Mouse (Mus musculus) hindbrain, embryonic 11.5 days (tissue): ENCODE results near the gene Olfr972. TPM values are rescaled to one million over a fixed set of nuclear protein-coding genes. Genes with fewer than 3 reads are reported as not detected.
"Not testable (repeated sequence)": the region's sequence is repeated elsewhere in the genome, so short reads cannot be mapped to it uniquely, and the experiment has no call there.

ENCODE experiments used
- ATAC-seq: fragments of 200-750 bp; cut with Nextera tagmentation; 2 replicates; pipeline ENCODE4 v1.8.0; 2017; ENCODE audit warnings: mild to moderate bottlenecking, moderate TSS enrichment, moderate library complexity; ENCODE audit not compliant: low FRiP score
- DNase-seq: peaks from one replicate; pipeline ENCODE4 v3.0.0-alpha.2; 2015; ENCODE audit warnings: low spot score
- H3K27ac ChIP-seq: fragments of 300-500 bp; sonication (generic); 2 replicates; pipeline ENCODE4 v1.5.1; 2014; ENCODE audit warnings: mild to moderate bottlenecking, low read depth, low read length
- H3K27me3 ChIP-seq: fragments of 300-500 bp; sonication (generic); 2 replicates; pipeline ENCODE4 v1.6.1; 2014; ENCODE audit warnings: mild to moderate bottlenecking, low read length, moderate library complexity, mixed read lengths; ENCODE audit not compliant: control insufficient read depth, insufficient read depth
- H3K36me3 ChIP-seq: fragments of 300-500 bp; sonication (generic); 2 replicates; pipeline ENCODE4 v1.6.1; 2014; ENCODE audit warnings: mild to moderate bottlenecking, low read length, moderate library complexity, mixed read lengths; ENCODE audit not compliant: control insufficient read depth, insufficient read depth
- H3K4me1 ChIP-seq: fragments of 300-500 bp; sonication (generic); replicated peaks from 2 replicates; pipeline ENCODE4 v1.6.1; 2014; ENCODE audit warnings: low read length, mixed read lengths; ENCODE audit not compliant: control insufficient read depth, insufficient read depth
- H3K4me2 ChIP-seq: fragments of 300-500 bp; sonication (generic); replicated peaks from 2 replicates; pipeline ENCODE4 v1.6.1; 2014; ENCODE audit warnings: mild to moderate bottlenecking, low read depth, low read length
- H3K4me3 ChIP-seq: fragments of 300-500 bp; sonication (generic); 2 replicates; pipeline ENCODE4 v1.5.1; 2014; ENCODE audit warnings: low read depth, low read length
- H3K9ac ChIP-seq: fragments of 300-500 bp; sonication (generic); 2 replicates; pipeline ENCODE4 v1.6.1; 2014; ENCODE audit warnings: low read depth, low read length
- H3K9me3 ChIP-seq: fragments of 300-500 bp; sonication (generic); 2 replicates; pipeline ENCODE4 v1.6.1; 2016; ENCODE audit warnings: low read length; ENCODE audit not compliant: control insufficient read depth
- WGBS: fragments of 180-500 bp; shearing (Covaris S2); extraction: QIAGEN DNeasy Blood & Tissue Kit; methylation state at CpG from one replicate; pipeline ENCODE4 v1.1.7; 2014; 5-methylcytosine and 5-hydroxymethylcytosine counted together
- polyA plus RNA-seq: library from polyadenylated mRNA; unstranded; fragments of >200 nt; fragmentation: Nextera tagmentation; extraction: Ambion mirVana; gene quantifications from 2 replicates; pipeline ENCODE4 v1.2.1, GENCODE M21; 2014

Olfr972 gene
- not detected in 2 replicates for polyA plus RNA-seq

DNA sequence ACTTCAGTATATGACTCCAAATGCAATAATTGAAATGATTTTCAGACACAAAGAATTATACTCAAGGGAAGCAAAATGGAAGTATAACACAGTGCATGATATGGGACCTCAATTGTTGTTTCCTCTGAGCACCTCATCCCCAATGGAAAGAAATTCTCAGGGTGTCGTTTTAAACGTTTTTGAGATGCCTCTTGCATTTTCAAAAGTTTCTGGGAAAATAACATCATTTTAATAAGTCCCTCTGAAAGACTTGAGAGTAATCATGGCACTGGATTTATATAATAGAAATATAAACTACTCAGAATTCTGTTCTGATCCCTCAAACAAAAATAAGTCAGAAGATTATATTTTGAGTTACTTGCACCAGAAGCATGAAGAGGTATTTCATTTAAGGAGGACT is at the start of gene Olfr972:
Gene Olfr972 (plus strand): TSS at position 301 of the 400 bp plus-strand sequence.
- WGBS, result 74% methylated on average over 2 of the region's 2 CpGs
- DNase-seq (no peak), ATAC-seq (no peak)
- no peaks in the 10 kb centered on the region for H3K9me3 ChIP-seq
- no peaks in the 10 kb centered on the region for H3K27me3 ChIP-seq
- no peak within 1 kb of the TSS for H3K4me3 ChIP-seq
- H3K4me1 ChIP-seq, result no peaks in the 10 kb centered on the region
- no peak within 1 kb of the TSS for H3K27ac ChIP-seq
- H3K9ac ChIP-seq, result no peak within 1 kb of the TSS
- no peaks in the 10 kb centered on the region for H3K36me3 ChIP-seq
- H3K4me2 ChIP-seq, result no peak within 1 kb of the TSS

DNA sequence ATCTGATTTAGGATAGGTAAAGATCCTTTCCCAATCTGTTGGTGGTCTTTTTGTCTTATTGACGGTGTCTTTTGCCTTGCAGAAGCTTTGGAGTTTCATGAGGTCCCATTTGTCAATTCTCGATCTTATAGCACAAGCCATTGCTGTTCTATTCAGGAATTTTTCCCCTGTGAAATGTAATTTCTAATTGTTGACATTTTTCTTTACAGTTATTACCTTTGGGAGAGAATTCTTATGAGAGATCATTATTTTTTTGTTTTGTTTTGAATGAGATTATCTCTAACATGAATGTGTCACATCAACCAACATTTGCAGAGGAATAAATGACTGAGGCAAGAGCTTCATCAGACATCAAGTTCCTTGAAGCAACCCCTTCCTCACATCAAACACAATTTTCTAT is 29.6 kb upstream of the Olfr972 start, which contains the start of gene Olfr971:
Gene Olfr971 (plus strand): TSS at position 301 of the 400 bp plus-strand sequence.
- H3K4me1 ChIP-seq, H3K36me3 ChIP-seq, ATAC-seq, H3K9me3 ChIP-seq, H3K9ac ChIP-seq, H3K4me3 ChIP-seq, H3K27me3 ChIP-seq, H3K4me2 ChIP-seq, H3K27ac ChIP-seq, DNase-seq: not testable (repeated sequence)
- 95% methylated on average over 1 of the region's 2 CpGs for WGBS

DNA sequence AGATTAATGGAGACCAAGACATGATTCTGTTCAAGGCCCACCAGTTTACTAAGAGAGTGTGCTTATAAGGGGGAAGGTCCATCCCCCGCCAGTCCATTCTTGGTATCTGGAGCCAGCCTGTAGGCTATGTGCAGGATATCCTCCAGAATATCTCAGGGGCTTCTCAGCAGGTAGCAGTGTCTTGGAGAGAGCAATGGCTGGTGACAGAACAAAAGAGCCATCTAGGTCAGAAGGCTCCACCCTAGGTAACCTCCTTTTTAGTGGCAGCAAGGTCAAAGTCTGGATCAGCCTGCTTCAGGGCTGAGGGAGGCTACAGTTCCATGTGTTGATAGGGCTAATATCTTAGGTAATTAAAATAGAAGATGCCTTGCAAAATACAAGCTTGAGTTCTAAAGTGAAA is 5.8 kb downstream of the Olfr972 start:
- not testable (repeated sequence) for H3K27me3 ChIP-seq, ATAC-seq, H3K27ac ChIP-seq, H3K9ac ChIP-seq, DNase-seq, H3K9me3 ChIP-seq, H3K4me1 ChIP-seq, H3K4me2 ChIP-seq, H3K36me3 ChIP-seq, H3K4me3 ChIP-seq
- 88% methylated on average over 1 of the region's 1 CpGs for WGBS

DNA sequence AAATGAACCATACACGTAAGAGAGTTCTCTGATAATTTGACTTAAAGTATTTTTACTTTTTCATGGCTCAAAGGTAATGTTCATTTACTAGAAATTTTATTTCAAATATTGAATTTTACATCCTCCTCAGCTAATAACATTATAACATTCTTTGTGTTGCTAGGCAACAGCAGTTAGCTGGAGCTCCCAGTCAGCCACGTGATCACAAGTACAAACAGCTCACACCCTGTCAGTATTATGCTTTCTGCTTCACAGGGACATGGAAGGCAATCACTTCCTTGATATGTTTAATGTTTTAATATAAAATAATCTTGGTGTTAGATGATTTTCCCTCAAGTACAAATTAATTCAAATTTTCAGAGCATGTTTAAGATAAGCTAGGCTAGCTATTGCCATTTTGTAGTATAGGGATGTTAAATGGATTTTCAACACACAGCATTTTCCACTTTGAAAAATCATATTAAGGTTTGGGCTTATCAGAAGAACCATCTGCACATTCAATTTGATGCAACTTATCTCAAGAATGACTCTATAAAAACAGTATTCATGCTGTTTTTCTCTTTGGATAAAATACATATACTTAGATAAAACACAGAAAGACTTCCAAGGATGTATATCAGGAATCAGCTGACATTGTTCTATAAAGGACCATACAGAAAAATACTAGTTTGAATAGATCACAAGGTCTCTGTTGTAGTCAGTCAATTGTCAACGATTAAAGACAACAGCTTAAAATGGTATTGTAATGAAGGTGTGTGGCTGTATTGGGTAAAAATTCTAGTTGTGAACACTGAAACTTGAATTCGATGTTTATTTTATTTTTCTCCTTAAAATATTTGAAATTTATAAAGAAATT is 11.5 kb downstream of the Olfr972 start:
- not testable (repeated sequence) for H3K4me2 ChIP-seq, DNase-seq, H3K27me3 ChIP-seq, H3K4me3 ChIP-seq, ATAC-seq, H3K4me1 ChIP-seq, H3K9ac ChIP-seq, H3K9me3 ChIP-seq, H3K27ac ChIP-seq, H3K36me3 ChIP-seq
- no CpG with 5 or more reads among the region's 4 CpGs for WGBS

DNA sequence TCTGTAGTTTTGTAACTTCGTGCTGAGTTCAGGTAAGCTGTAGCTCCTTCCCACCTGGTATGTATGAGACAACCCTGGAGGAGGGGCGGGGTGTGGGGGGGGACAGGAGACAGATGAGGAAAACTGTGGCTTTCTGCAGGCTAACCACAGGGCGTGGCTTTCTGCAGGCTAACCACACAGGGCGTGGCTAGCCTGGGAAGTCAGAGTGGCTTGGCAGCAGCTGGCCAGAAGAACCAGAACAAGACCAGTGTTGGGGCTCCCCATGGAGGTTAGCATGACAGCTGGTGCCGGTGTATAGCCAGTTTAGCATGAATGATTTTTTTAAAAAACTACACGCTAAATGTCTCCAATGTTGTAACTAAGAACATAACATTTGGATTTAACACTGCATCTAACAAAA is 38.9 kb downstream of the Olfr972 start:
- ATAC-seq, result no peak
- no peak overlapping the region for H3K4me2 ChIP-seq
- H3K36me3 ChIP-seq, result no peaks in the 10 kb centered on the region
- no peaks in the 10 kb centered on the region for H3K9me3 ChIP-seq
- H3K4me1 ChIP-seq, result no peaks in the 10 kb centered on the region
- no peak for DNase-seq
- H3K27me3 ChIP-seq, result no peaks in the 10 kb centered on the region
- no peak overlapping the region for H3K27ac ChIP-seq
- H3K9ac ChIP-seq, result no peak overlapping the region
- WGBS, result 86% methylated on average over 6 of the region's 6 CpGs
- no peak overlapping the region for H3K4me3 ChIP-seq

DNA sequence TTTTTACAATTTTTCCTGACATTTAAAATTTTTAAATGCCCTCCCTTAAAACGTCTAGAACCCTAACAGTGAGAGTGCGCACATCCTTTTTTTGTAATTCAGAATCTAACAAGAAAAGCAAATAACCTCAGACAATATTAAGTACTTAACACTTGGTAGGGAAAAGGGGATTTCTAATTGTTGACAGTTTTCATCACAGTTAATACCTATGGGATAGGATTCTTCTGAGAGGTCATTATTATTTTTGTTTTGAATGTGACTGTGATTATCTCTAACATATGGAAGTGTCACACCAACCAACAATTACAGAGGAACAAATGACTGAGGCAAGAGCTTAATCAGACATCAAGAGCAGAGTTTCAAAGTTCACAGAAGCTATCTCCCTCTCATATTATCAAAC is 40.8 kb downstream of the Olfr972 start, which contains the start of gene Olfr229:
Gene Olfr229 (plus strand): TSS at position 301 of the 400 bp plus-strand sequence.
- no peaks in the 10 kb centered on the region for H3K36me3 ChIP-seq
- no peaks in the 10 kb centered on the region for H3K27me3 ChIP-seq
- WGBS, result 81% methylated on average over 2 of the region's 2 CpGs
- no peak for DNase-seq
- H3K4me2 ChIP-seq, result no peak within 1 kb of the TSS
- H3K27ac ChIP-seq, result no peak within 1 kb of the TSS
- H3K4me1 ChIP-seq, result no peaks in the 10 kb centered on the region
- H3K9ac ChIP-seq, result no peak within 1 kb of the TSS
- H3K4me3 ChIP-seq, result no peak within 1 kb of the TSS
- H3K9me3 ChIP-seq, result no peaks in the 10 kb centered on the region
- no peak for ATAC-seq

DNA sequence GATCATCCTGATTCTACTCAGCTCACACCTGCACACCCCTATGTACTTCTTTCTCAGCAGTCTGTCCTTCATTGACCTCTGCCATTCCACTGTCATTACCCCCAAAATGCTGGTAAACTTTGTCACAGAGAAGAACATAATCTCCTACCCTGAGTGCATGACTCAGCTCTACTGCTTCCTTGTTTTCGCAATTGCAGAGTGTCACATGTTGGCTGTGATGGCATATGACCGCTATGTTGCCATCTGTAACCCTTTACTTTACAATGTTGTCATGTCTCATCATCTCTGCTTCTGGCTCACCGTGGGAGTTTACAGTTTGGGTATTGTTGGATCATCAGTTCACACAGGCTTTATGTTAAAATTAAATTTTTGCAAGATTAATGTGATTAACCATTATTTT is 43.7 kb downstream of the Olfr972 start:
- H3K9ac ChIP-seq, result no peak overlapping the region
- H3K9me3 ChIP-seq, result no peaks in the 10 kb centered on the region
- WGBS, result 86% methylated on average over 3 of the region's 3 CpGs
- H3K4me3 ChIP-seq, result no peak overlapping the region
- H3K36me3 ChIP-seq, result no peaks in the 10 kb centered on the region
- H3K27ac ChIP-seq, result no peak overlapping the region
- ATAC-seq (no peak), DNase-seq (no peak)
- no peaks in the 10 kb centered on the region for H3K27me3 ChIP-seq
- no peaks in the 10 kb centered on the region for H3K4me1 ChIP-seq
- no peak overlapping the region for H3K4me2 ChIP-seq
